Mouse (Mus musculus): ENCODE data around the gene Pck2. TPM values are rescaled to one million over a fixed set of nuclear protein-coding genes. Genes with fewer than 3 reads are reported as not detected.

Pck2 gene
- polyA plus RNA-seq, 1 experiment from 2014 or later, result 23.6 TPM

- H3K36me3 ChIP-seq (replicated peaks), result peaks cover 46% of the 10 kb centered on the region
- 0 out of 2 replicates have a peak, but pooled peaks cover 6% of the 10 kb centered on the region for H3K27me3 ChIP-seq (replicated peaks; ENCODE audit: low read depth, poor library complexity, severe bottlenecking)
- DNase-seq (ENCODE audit: low spot score), result no peak
- peaks cover 21% of the 10 kb centered on the region for H3K4me1 ChIP-seq
- H3K9me3 ChIP-seq, result no peaks in the 10 kb centered on the region
- H3K27ac ChIP-seq (replicated peaks), result no peak overlapping the region
- WGBS, result 96% methylated on average over 12 of the region's 12 CpGs
- no peak overlapping the region for H3K4me3 ChIP-seq
Observed at GRCm38 (mm10) chr14:55542268-55542667, 2.2 kb downstream of the Pck2 start.

- Histone ChIP-seq H3K36me3 (replicated peaks) (peaks cover 66% of the 10 kb centered on the region), H3K9me3 (no peaks in the 10 kb centered on the region), H3K27me3 (replicated peaks; ENCODE audit: low read depth, poor library complexity, severe bottlenecking) (no peaks in the 10 kb centered on the region), H3K4me1 (peaks cover 21% of the 10 kb centered on the region), H3K27ac (replicated peaks) (no peak overlapping the region), H3K4me3 (no peak overlapping the region)
- no peak for DNase-seq (ENCODE audit: low spot score)
- 94% methylated on average over 9 of the region's 9 CpGs for WGBS
Observed at GRCm38 (mm10) chr14:55544334-55544733, 4.3 kb downstream of the Pck2 start.

- DNase-seq (ENCODE audit: low spot score), result no peak
- Histone ChIP-seq H3K4me3 (no peak overlapping the region), H3K36me3 (replicated peaks) (peaks cover 41% of the 10 kb centered on the region), H3K27me3 (replicated peaks; ENCODE audit: low read depth, poor library complexity, severe bottlenecking) (no peaks in the 10 kb centered on the region), H3K9me3 (no peaks in the 10 kb centered on the region), H3K4me1 (no peaks in the 10 kb centered on the region), H3K27ac (replicated peaks) (no peak overlapping the region)
- WGBS, result 88% methylated on average over 6 of the region's 6 CpGs
Observed at GRCm38 (mm10) chr14:55550191-55550590, 10.1 kb downstream of the Pck2 start.

GRCm38 (mm10) chr14:55551347-55551746, 11.3 kb downstream of the Pck2 start:
- no peak overlapping the region for H3K4me3 ChIP-seq
- 74% methylated on average over 5 of the region's 5 CpGs for WGBS
- H3K4me1 ChIP-seq, result no peaks in the 10 kb centered on the region
- no peak for DNase-seq (ENCODE audit: low spot score)
- H3K27me3 ChIP-seq (replicated peaks; ENCODE audit: low read depth, poor library complexity, severe bottlenecking), result no peaks in the 10 kb centered on the region
- H3K9me3 ChIP-seq, result no peaks in the 10 kb centered on the region
- H3K36me3 ChIP-seq (replicated peaks), result peaks cover 31% of the 10 kb centered on the region
- H3K27ac ChIP-seq (replicated peaks), result no peak overlapping the region

GRCm38 (mm10) chr14:55551794-55552193, 11.7 kb downstream of the Pck2 start:
- no peak overlapping the region for H3K4me3 ChIP-seq
- DNase-seq (ENCODE audit: low spot score), result no peak
- no peak overlapping the region for H3K27ac ChIP-seq (replicated peaks)
- no peaks in the 10 kb centered on the region for H3K27me3 ChIP-seq (replicated peaks; ENCODE audit: low read depth, poor library complexity, severe bottlenecking)
- no peaks in the 10 kb centered on the region for H3K9me3 ChIP-seq
- peaks cover 28% of the 10 kb centered on the region for H3K36me3 ChIP-seq (replicated peaks)
- peaks cover under 1% of the 10 kb centered on the region; the same call in 1 of the 2 replicates for H3K4me1 ChIP-seq
- 91% methylated on average over 8 of the region's 8 CpGs for WGBS

GRCm38 (mm10) chr14:55554635-55555034, 14.6 kb downstream of the Pck2 start:
- no peaks in the 10 kb centered on the region for H3K27me3 ChIP-seq (replicated peaks; ENCODE audit: low read depth, poor library complexity, severe bottlenecking)
- no peak for DNase-seq (ENCODE audit: low spot score)
- H3K36me3 ChIP-seq (replicated peaks), result no peaks in the 10 kb centered on the region; the same call in 1 of the 2 replicates
- H3K27ac ChIP-seq (replicated peaks), result no peak overlapping the region
- no peaks in the 10 kb centered on the region for H3K9me3 ChIP-seq
- H3K4me3 ChIP-seq, result no peak overlapping the region
- H3K4me1 ChIP-seq, result peaks cover 10% of the 10 kb centered on the region

- H3K27me3 ChIP-seq (replicated peaks; ENCODE audit: low read depth, poor library complexity, severe bottlenecking), result no peaks in the 10 kb centered on the region
- no peak overlapping the region for H3K27ac ChIP-seq (replicated peaks)
- H3K4me3 ChIP-seq, result no peak overlapping the region
- WGBS, result 81% methylated on average over 3 of the region's 3 CpGs
- H3K36me3 ChIP-seq (replicated peaks), result no peaks in the 10 kb centered on the region
- peaks cover 10% of the 10 kb centered on the region for H3K4me1 ChIP-seq
- no peak for DNase-seq (ENCODE audit: low spot score)
- H3K9me3 ChIP-seq, result no peaks in the 10 kb centered on the region
Observed at GRCm38 (mm10) chr14:55555788-55556187, 15.7 kb downstream of the Pck2 start.

- Histone ChIP-seq H3K27me3 (replicated peaks; ENCODE audit: low read depth, poor library complexity, severe bottlenecking) (no peaks in the 10 kb centered on the region), H3K36me3 (replicated peaks) (no peaks in the 10 kb centered on the region), H3K27ac (replicated peaks) (no peak overlapping the region), H3K9me3 (no peaks in the 10 kb centered on the region), H3K4me1 (peaks cover 21% of the 10 kb centered on the region), H3K4me3 (no peak overlapping the region)
- peak; percentile 77 for DNase-seq (ENCODE audit: low spot score)
- WGBS, result 29% methylated on average over 5 of the region's 5 CpGs
Observed at GRCm38 (mm10) chr14:55557003-55557402, 16.9 kb downstream of the Pck2 start.

- 87% methylated on average over 3 of the region's 3 CpGs for WGBS
- Histone ChIP-seq H3K27ac (replicated peaks) (no peak overlapping the region), H3K4me1 (peaks cover 26% of the 10 kb centered on the region), H3K36me3 (replicated peaks) (no peaks in the 10 kb centered on the region), H3K9me3 (no peaks in the 10 kb centered on the region), H3K4me3 (no peak overlapping the region), H3K27me3 (replicated peaks; ENCODE audit: low read depth, poor library complexity, severe bottlenecking) (no peaks in the 10 kb centered on the region)
- DNase-seq (ENCODE audit: low spot score), result no peak
Observed at GRCm38 (mm10) chr14:55557587-55557986, 17.5 kb downstream of the Pck2 start.

GRCm38 (mm10) chr14:55558740-55559448, 18.8 kb downstream of the Pck2 start:
- Histone ChIP-seq H3K4me1 (peaks cover 26% of the 10 kb centered on the region), H3K9me3 (no peaks in the 10 kb centered on the region), H3K27me3 (replicated peaks; ENCODE audit: low read depth, poor library complexity, severe bottlenecking) (no peaks in the 10 kb centered on the region), H3K4me3 (peak overlapping the region; percentile 79), H3K27ac (replicated peaks) (peak overlapping the region; percentile 95; the same call in 1 of the 2 replicates), H3K36me3 (replicated peaks) (peaks cover 9% of the 10 kb centered on the region)
- WGBS, result 57% methylated on average over 6 of the region's 6 CpGs
- DNase-seq (ENCODE audit: low spot score), result no peak

GRCm38 (mm10) chr14:55559799-55560201, 19.7 kb downstream of the Pck2 start, which contains the start of gene Dcaf11:
Gene Dcaf11 (plus strand): TSS chr14:55560006.
- Histone ChIP-seq H3K27ac (replicated peaks) (peak within 1 kb of the TSS; percentile 95), H3K4me3 (peak within 1 kb of the TSS; percentile 79), H3K36me3 (replicated peaks) (peaks cover 18% of the 10 kb centered on the region), H3K9me3 (no peaks in the 10 kb centered on the region), H3K27me3 (replicated peaks; ENCODE audit: low read depth, poor library complexity, severe bottlenecking) (no peaks in the 10 kb centered on the region), H3K4me1 (peaks cover 26% of the 10 kb centered on the region)
- under 1% methylated on average over 27 of the region's 27 CpGs for WGBS
- peak; percentile 95 for DNase-seq (ENCODE audit: low spot score)

- peaks cover 25% of the 10 kb centered on the region for H3K36me3 ChIP-seq (replicated peaks)
- no peaks in the 10 kb centered on the region for H3K9me3 ChIP-seq
- peak within 1 kb of the TSS; percentile 95 for H3K27ac ChIP-seq (replicated peaks)
- H3K4me1 ChIP-seq, result peaks cover 26% of the 10 kb centered on the region
- H3K27me3 ChIP-seq (replicated peaks; ENCODE audit: low read depth, poor library complexity, severe bottlenecking), result no peaks in the 10 kb centered on the region
- peak within 1 kb of the TSS; percentile 79 for H3K4me3 ChIP-seq
- WGBS, result under 1% methylated on average over 51 of the region's 51 CpGs
- DNase-seq (ENCODE audit: low spot score), result peak; percentile 98
Observed at GRCm38 (mm10) chr14:55560202-55561073, 20.4 kb downstream of the Pck2 start, which contains the start of gene A730061H03Rik. Gene A730061H03Rik (minus strand): TSS chr14:55560406.

Measured in embryonic facial prominence, embryonic 10.5 days (tissue).